Mouse (Mus musculus) midbrain, embryonic 13.5 days (tissue): ENCODE measurements around the gene Nccrp1. TPM values are rescaled to one million over a fixed set of nuclear protein-coding genes. Genes with fewer than 3 reads are reported as not detected.

ENCODE experiments used
- ATAC-seq: fragments of 200-750 bp; cut with Nextera tagmentation; 2 replicates; pipeline ENCODE4 v1.8.0; 2017; ENCODE audit warnings: mild to moderate bottlenecking, moderate TSS enrichment, moderate library complexity
- H3K27ac ChIP-seq: fragments of 300-500 bp; sonication (generic); 2 replicates; pipeline ENCODE4 v1.5.1; 2015; ENCODE audit warnings: inconsistent platforms, mild to moderate bottlenecking, moderate library complexity
- H3K27me3 ChIP-seq: fragments of 300-500 bp; sonication (generic); 2 replicates; pipeline ENCODE4 v1.6.1; 2015; ENCODE audit warnings: mild to moderate bottlenecking, inconsistent platforms
- H3K36me3 ChIP-seq: fragments of 300-500 bp; sonication (generic); 2 replicates; pipeline ENCODE4 v1.6.1; 2015; ENCODE audit warnings: mild to moderate bottlenecking, inconsistent platforms
- H3K4me1 ChIP-seq: fragments of 300-500 bp; sonication (generic); replicated peaks from 2 replicates; pipeline ENCODE4 v1.6.1; 2015; ENCODE audit warnings: inconsistent platforms
- H3K4me2 ChIP-seq: fragments of 300-500 bp; sonication (generic); replicated peaks from 2 replicates; pipeline ENCODE4 v1.6.1; 2015; ENCODE audit warnings: moderate library complexity, mild to moderate bottlenecking, inconsistent platforms
- H3K4me3 ChIP-seq: fragments of 300-500 bp; sonication (generic); replicated peaks from 2 replicates; pipeline ENCODE4 v1.5.1; 2015; ENCODE audit warnings: mild to moderate bottlenecking, inconsistent platforms
- H3K9ac ChIP-seq: fragments of 300-500 bp; sonication (generic); replicated peaks from 2 replicates; pipeline ENCODE4 v1.6.1; 2015; ENCODE audit warnings: mild to moderate bottlenecking, inconsistent platforms
- H3K9me3 ChIP-seq: fragments of 300-500 bp; sonication (generic); 2 replicates; pipeline ENCODE4 v1.6.1; 2016; ENCODE audit warnings: mild to moderate bottlenecking, inconsistent platforms
- WGBS: fragments of 180-500 bp; shearing (Covaris S2); methylation state at CpG from one replicate; pipeline ENCODE4 v1.1.7; 2015; 5-methylcytosine and 5-hydroxymethylcytosine counted together
- polyA plus RNA-seq: library from polyadenylated mRNA; unstranded; fragments of >200 nt; fragmentation: Nextera tagmentation; extraction: Ambion mirVana; gene quantifications from 2 replicates; pipeline ENCODE4 v1.2.1, GENCODE M21; 2015

Nccrp1 gene
- not detected in 2 replicates for polyA plus RNA-seq

DNA sequence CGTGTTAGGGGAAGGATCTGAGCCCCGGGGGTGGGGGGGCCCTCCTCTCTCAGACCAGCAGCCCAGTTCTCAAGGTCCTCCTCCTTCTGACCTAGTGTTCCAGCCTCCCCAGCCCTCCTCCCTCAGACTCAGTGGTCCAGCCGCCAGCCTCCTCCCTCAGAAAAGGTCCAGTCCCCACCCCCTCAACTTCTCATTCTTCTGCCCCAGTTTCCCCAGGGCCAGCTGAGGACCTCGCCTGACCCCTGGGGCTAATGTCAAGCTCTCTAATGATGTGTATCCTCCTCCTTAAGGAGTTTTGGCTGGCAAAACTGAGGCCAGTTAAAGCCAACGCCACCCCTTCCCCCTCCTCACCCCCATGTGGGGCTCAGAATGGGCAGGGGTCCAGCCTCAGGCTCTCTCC is at the start of gene Nccrp1:
Nccrp1 (minus strand) TSS at position 101 of the 400 bp plus-strand sequence.
- peak within 1 kb of the TSS; percentile 60 for H3K4me2 ChIP-seq
- no peak for ATAC-seq
- peaks cover 55% of the 10 kb centered on the region for H3K27me3 ChIP-seq
- 5% methylated on average over 5 of the region's 5 CpGs for WGBS
- H3K36me3 ChIP-seq = no peaks in the 10 kb centered on the region
- peak within 1 kb of the TSS; percentile 38 for H3K4me3 ChIP-seq
- H3K9me3 ChIP-seq = no peaks in the 10 kb centered on the region
- peak within 1 kb of the TSS; percentile 58 for H3K9ac ChIP-seq
- H3K4me1 ChIP-seq = peaks cover 24% of the 10 kb centered on the region
- no peak within 1 kb of the TSS for H3K27ac ChIP-seq

DNA sequence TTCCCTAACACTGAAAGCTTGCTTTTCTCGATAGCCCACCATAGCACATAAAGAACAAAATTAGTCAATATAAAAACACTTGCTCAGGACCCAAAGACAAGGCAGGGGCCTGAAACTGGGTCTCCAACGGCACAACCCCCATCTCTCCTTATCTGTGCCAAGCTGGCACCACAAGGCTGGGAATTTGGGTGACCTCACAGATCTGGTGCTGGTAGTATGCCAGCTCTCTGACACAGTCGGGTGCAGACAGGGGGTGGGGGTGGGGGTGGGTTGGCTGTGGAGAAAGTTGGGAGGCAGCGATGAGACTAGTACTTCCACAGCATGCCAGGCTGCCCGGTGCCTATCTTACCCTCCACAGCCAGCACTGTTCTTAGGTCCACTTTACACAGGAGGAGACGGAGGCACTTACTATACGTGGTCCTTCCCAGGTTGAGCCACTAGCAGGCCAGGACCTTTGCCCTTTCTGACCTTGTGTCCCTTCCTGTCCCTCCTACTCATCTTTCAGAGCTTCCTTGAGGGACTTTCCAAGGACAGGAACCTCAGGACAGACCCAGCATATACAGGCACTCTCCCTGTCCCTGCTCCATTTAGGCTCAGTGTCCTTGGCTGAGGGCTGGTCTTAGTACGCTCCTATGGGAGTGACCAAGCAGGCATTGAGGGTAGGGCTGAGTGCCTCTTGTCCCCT is 48.8 kb upstream of the Nccrp1 start:
- Histone ChIP-seq H3K27ac (no peak overlapping the region), H3K27me3 (no peaks in the 10 kb centered on the region), H3K4me3 (peak overlapping the region; percentile 62; the same call in 1 of the 2 replicates), H3K36me3 (no peaks in the 10 kb centered on the region), H3K9ac (peak overlapping the region; percentile 77; the same call in 1 of the 2 replicates), H3K9me3 (no peaks in the 10 kb centered on the region), H3K4me1 (peaks cover 51% of the 10 kb centered on the region), H3K4me2 (peak overlapping the region; percentile 76)
- WGBS = 85% methylated on average over 8 of the region's 8 CpGs
- ATAC-seq = no peak

DNA sequence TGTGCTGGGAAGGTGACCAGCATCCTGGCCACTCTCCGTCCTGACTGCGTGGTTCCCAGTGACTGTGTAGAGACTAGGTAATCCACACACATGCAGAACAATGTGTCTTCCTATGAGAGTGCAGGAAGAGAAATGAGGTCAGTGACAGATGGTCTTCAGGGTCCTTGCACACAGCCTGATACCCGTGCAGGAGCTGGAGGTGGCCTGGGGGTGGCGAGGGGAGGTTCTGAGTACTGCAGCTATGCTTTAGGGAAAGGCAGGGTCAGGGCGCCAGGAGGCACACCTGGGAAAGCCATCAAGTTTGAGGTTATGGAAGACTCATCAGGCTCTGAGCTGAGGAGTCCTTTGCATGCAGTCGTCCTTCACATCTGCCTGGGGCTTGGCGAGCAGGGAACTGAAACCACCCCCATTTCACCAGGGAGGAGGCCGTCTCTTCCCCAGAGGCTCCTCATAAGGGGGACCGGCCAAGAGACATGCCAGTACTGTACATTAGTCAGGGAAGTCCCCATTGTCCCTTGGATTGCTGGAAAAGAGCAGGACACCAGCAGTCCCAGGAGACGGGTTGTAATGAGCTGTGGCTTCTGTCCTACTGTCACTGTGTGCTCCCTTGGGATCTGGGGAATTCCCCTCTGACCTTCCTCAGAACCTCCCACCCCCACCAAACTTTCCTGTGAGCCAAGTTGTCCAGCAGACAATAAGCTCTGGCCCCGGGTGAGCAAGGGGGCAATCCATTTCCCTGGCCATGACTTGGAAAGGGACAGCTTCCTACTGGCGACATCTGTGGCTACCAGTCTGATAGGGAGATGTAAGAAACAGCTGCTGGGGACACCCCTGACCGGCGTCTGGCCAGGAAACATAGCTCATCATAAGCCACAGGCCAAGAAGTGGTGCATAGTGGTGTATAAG is 46.4 kb upstream of the Nccrp1 start:
- H3K9ac ChIP-seq = peak overlapping the region; percentile 17
- H3K9me3 ChIP-seq = no peaks in the 10 kb centered on the region
- 67% methylated on average over 14 of the region's 14 CpGs for WGBS
- H3K27ac ChIP-seq = no peak overlapping the region
- H3K27me3 ChIP-seq = no peaks in the 10 kb centered on the region
- H3K36me3 ChIP-seq = no peaks in the 10 kb centered on the region
- no peak for ATAC-seq
- peaks cover 51% of the 10 kb centered on the region for H3K4me1 ChIP-seq
- H3K4me2 ChIP-seq = no peak overlapping the region
- no peak overlapping the region for H3K4me3 ChIP-seq

- 75% methylated on average over 1 of the region's 1 CpGs for WGBS
- Histone ChIP-seq H3K27ac (no peak overlapping the region), H3K4me2 (no peak overlapping the region), H3K27me3 (no peaks in the 10 kb centered on the region), H3K9me3 (no peaks in the 10 kb centered on the region), H3K4me3 (no peak overlapping the region), H3K4me1 (peaks cover 59% of the 10 kb centered on the region), H3K9ac (no peak overlapping the region), H3K36me3 (no peaks in the 10 kb centered on the region)
- ATAC-seq = no peak
Measured at GRCm38 (mm10) chr7:28591862-28592261, 44.8 kb upstream of the Nccrp1 start.

DNA sequence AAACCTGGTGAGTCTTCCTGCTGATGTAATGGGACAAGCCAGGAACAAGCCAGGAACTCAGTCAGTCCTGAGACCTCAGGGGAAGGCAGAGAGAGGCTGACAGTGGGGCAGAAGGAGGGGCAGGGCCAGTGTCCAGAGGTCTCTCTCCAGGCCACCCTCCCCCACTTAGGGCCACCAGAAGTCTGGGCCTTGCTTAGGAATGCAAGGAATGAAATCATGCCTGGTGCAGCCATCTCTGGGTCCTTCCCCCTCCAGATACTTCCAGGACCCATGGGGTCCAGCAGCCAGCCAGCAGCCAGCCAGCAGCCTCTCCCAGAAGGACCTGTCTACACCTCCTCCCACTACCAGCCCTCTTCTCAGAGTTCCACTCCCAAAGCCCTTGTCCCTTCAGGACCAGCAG is 40.6 kb upstream of the Nccrp1 start:
- no peak for ATAC-seq
- Histone ChIP-seq H3K4me2 (no peak overlapping the region), H3K27ac (no peak overlapping the region), H3K4me1 (peaks cover 48% of the 10 kb centered on the region), H3K36me3 (no peaks in the 10 kb centered on the region), H3K4me3 (no peak overlapping the region), H3K9me3 (no peaks in the 10 kb centered on the region), H3K27me3 (no peaks in the 10 kb centered on the region), H3K9ac (no peak overlapping the region)

GRCm38 (mm10) chr7:28586663-28587411 is 39.8 kb upstream of the Nccrp1 start:
- Histone ChIP-seq H3K27me3 (no peaks in the 10 kb centered on the region), H3K4me3 (no peak overlapping the region), H3K36me3 (no peaks in the 10 kb centered on the region), H3K9ac (0 out of 2 replicates have a peak overlapping the region, but pooled peaks have one; percentile 5), H3K27ac (0 out of 2 replicates have a peak overlapping the region, but pooled peaks have one; percentile 26), H3K4me2 (no peak overlapping the region), H3K4me1 (peaks cover 45% of the 10 kb centered on the region), H3K9me3 (no peaks in the 10 kb centered on the region)
- WGBS = 71% methylated on average over 6 of the region's 6 CpGs
- 0 out of 2 replicates have a peak, but pooled peaks have one; percentile 24 for ATAC-seq

GRCm38 (mm10) chr7:28585001-28585400 is 37.9 kb upstream of the Nccrp1 start:
- Histone ChIP-seq H3K27ac (no peak overlapping the region), H3K9me3 (no peaks in the 10 kb centered on the region), H3K9ac (no peak overlapping the region)

GRCm38 (mm10) chr7:28584468-28584867 is 37.4 kb upstream of the Nccrp1 start:
- ATAC-seq = no peak
- Histone ChIP-seq H3K36me3 (no peaks in the 10 kb centered on the region), H3K4me2 (no peak overlapping the region), H3K27me3 (no peaks in the 10 kb centered on the region), H3K9me3 (no peaks in the 10 kb centered on the region), H3K4me1 (peaks cover 45% of the 10 kb centered on the region), H3K4me3 (no peak overlapping the region), H3K9ac (no peak overlapping the region), H3K27ac (no peak overlapping the region)
- 83% methylated on average over 4 of the region's 4 CpGs for WGBS

More at GRCm38 (mm10) chr7:28585001-28585400, 37.9 kb upstream of the Nccrp1 start:
- Histone ChIP-seq H3K4me3 (no peak overlapping the region), H3K4me2 (no peak overlapping the region), H3K36me3 (no peaks in the 10 kb centered on the region), H3K4me1 (peaks cover 39% of the 10 kb centered on the region), H3K27me3 (no peaks in the 10 kb centered on the region)
- 87% methylated on average over 6 of the region's 6 CpGs for WGBS
- ATAC-seq = no peak

DNA sequence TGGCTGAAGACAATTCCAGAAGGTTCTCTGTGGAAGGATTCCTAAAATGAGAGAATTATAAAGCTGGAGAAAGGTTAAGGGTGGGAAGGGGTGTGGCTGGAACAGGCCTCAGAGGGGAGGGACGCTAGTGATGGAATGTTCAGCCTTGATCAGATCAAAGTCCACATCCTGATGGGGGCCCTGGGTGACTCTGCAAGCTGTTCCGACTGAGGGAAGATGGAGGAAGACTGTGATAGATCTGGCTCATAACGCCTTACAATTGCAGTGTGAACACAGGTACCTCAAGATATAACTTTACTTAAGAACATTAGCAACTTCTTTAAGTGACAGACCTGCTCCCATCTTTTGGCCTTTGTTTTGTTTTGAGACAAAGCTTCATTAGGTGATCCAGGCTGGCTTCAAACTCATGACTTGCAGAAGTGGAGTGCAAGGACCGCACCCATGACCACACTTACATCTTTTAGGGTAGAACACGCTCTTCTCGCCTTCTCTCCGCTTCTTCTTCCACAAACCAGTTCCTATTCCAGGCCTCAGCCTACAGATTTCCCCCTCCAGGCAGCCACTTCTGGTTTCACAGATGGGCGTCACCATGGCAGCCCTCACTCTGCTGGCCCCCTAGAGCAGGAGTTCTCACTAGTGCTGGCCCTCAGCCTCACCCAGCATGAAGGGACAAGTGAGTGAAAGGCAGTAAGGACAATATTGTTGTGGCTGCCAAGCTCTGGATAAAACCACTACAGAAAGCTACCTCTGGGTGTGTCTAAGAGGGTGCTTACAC is 36.7 kb upstream of the Nccrp1 start:
- H3K4me3 ChIP-seq = no peak overlapping the region
- peaks cover 48% of the 10 kb centered on the region for H3K4me1 ChIP-seq
- no peak for ATAC-seq
- no peak overlapping the region for H3K27ac ChIP-seq
- H3K27me3 ChIP-seq = no peaks in the 10 kb centered on the region
- WGBS = 84% methylated on average over 8 of the region's 8 CpGs
- no peaks in the 10 kb centered on the region for H3K9me3 ChIP-seq
- no peak overlapping the region for H3K9ac ChIP-seq
- no peaks in the 10 kb centered on the region; the same call in 1 of the 2 replicates for H3K36me3 ChIP-seq
- no peak overlapping the region for H3K4me2 ChIP-seq

GRCm38 (mm10) chr7:28582841-28583240 is 35.8 kb upstream of the Nccrp1 start:
- 89% methylated on average over 11 of the region's 11 CpGs for WGBS
- Histone ChIP-seq H3K9me3 (no peaks in the 10 kb centered on the region), H3K9ac (no peak overlapping the region), H3K4me1 (peaks cover 43% of the 10 kb centered on the region), H3K4me2 (no peak overlapping the region), H3K27ac (no peak overlapping the region), H3K36me3 (no peaks in the 10 kb centered on the region; the same call in 1 of the 2 replicates), H3K4me3 (no peak overlapping the region), H3K27me3 (no peaks in the 10 kb centered on the region)
- ATAC-seq = no peak

- Histone ChIP-seq H3K4me3 (no peak overlapping the region), H3K4me1 (peaks cover 36% of the 10 kb centered on the region), H3K4me2 (no peak overlapping the region), H3K9me3 (no peaks in the 10 kb centered on the region), H3K9ac (no peak overlapping the region), H3K36me3 (no peaks in the 10 kb centered on the region; the same call in 1 of the 2 replicates), H3K27ac (no peak overlapping the region), H3K27me3 (no peaks in the 10 kb centered on the region)
- 91% methylated on average over 4 of the region's 4 CpGs for WGBS
- no peak for ATAC-seq
Measured at GRCm38 (mm10) chr7:28581721-28582120, 34.7 kb upstream of the Nccrp1 start.
